Mouse (Mus musculus): ENCODE data around the gene Tpd52l2. TPM values are rescaled to one million over a fixed set of nuclear protein-coding genes. Genes with fewer than 3 reads are reported as not detected.

Gene Tpd52l2
- polyA plus RNA-seq, 1 experiment from 2014 or later: 149 TPM

DNA sequence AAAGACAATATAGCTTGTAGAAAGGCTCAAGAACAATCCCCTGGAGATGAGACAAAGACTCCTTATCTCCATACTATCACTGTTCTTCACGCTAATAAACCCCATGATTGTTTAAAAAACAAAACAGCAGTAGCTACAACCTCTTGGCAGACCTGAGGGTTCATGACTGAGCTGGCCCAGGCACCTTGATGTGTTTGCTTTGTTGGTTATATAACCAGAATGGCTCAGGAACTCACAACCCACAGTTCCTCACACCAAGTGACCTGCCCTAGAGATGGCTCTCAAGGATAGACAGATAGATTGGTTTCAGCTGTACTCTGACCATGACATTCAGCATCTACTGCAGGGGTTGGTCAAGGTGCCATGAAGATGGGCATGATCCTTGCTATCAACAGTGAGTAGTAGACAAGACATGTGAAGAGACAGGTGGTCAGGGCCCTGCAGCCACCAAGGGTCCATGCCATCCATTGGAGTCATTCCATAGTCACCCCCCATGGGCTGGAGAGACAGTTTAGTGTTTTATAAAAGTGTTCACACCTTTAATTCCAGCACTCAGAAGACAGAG is 35.3 kb upstream of the Tpd52l2 start:
- 76% methylated on average over 1 of the region's 1 CpGs for WGBS
- no peak overlapping the region for H3K9ac ChIP-seq (ENCODE audit: low read depth, low read length)
- ATAC-seq (replicated peaks; ENCODE audit: low FRiP score) (no peak), DNase-seq (ENCODE audit: low spot score) (no peak)
- no peaks in the 10 kb centered on the region for H3K9me3 ChIP-seq (ENCODE audit: control insufficient read depth, low read length)
- no peak overlapping the region; the same call in 1 of the 2 replicates for H3K4me2 ChIP-seq
- H3K36me3 ChIP-seq (ENCODE audit: control insufficient read depth, insufficient read depth, low read length): no peaks in the 10 kb centered on the region
- peaks cover 33% of the 10 kb centered on the region for H3K4me1 ChIP-seq (replicated peaks; ENCODE audit: control insufficient read depth, insufficient read depth, low read length)
- no peak overlapping the region for H3K4me3 ChIP-seq (ENCODE audit: low read depth, low read length)
- H3K27me3 ChIP-seq (replicated peaks; ENCODE audit: control insufficient read depth, insufficient read depth, low read length): no peaks in the 10 kb centered on the region
- no peak overlapping the region for H3K27ac ChIP-seq (ENCODE audit: low read depth, low read length)

DNA sequence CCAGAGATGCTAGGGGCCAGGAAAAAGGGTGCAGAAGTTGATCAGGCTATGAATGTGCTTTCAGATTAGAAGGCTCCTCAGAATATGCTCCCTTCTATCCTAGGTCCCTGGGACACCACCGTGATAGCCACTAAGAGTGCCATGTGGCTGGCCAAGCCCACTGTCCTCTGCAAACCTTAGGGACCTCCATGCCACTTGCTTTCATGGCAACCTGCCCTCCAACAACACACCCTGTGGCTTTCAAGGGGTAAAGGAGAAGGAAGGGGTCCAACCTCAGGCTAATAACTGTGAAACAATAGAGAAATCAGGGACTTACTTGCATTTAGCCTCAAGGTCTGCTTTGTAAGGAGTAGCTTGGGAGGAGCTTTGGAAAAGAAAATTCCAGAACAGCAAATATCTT is 34.3 kb upstream of the Tpd52l2 start:
- Histone ChIP-seq H3K27me3 (replicated peaks; ENCODE audit: control insufficient read depth, insufficient read depth, low read length) (no peaks in the 10 kb centered on the region), H3K27ac (ENCODE audit: low read depth, low read length) (no peak overlapping the region), H3K4me1 (replicated peaks; ENCODE audit: control insufficient read depth, insufficient read depth, low read length) (peaks cover 33% of the 10 kb centered on the region), H3K36me3 (ENCODE audit: control insufficient read depth, insufficient read depth, low read length) (no peaks in the 10 kb centered on the region), H3K9me3 (ENCODE audit: control insufficient read depth, low read length) (no peaks in the 10 kb centered on the region), H3K4me3 (ENCODE audit: low read depth, low read length) (no peak overlapping the region; the same call in 1 of the 2 replicates), H3K4me2 (peak overlapping the region; percentile 44), H3K9ac (ENCODE audit: low read depth, low read length) (peak overlapping the region; percentile 31; the same call in 1 of the 2 replicates)
- WGBS: 84% methylated on average over 1 of the region's 1 CpGs
- ATAC-seq (replicated peaks; ENCODE audit: low FRiP score) (no peak), DNase-seq (ENCODE audit: low spot score) (no peak)

DNA sequence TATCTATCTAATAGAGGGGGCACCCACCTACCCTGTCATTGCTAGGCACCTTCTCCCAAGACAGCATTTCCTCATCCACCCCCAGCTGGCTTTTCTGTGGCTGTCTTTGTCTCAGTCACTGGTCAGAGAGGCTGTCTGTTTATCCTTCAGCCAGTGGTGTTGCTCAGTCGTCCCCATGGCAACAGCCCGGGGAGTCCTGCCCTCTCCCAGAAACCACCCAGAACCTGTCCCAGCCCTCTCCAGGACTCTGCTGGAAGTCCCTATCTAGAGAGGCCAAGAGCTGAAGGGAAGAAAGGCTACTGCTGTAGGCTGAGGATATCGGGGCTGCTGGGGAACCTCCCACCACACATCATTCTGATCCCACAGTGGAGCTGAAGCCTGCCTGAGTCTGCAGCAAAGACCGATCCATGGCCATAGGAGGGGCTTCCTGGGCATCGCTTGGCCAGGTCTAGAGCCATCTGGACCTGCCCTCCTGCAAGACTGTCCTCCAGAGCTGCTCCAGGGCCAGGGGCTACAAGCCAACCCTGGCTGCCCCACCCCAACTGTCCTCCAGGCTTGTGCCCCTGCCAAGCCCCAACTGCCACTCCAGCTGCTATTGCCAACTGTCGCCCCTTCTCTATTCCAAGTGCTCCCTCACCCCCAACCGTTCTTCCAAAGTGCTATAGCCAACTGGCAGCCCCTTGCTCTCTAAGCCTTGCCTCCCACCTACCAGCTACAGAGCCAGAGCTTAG is 33.8 kb upstream of the Tpd52l2 start:
- Histone ChIP-seq H3K36me3 (ENCODE audit: control insufficient read depth, insufficient read depth, low read length) (no peaks in the 10 kb centered on the region), H3K4me1 (replicated peaks; ENCODE audit: control insufficient read depth, insufficient read depth, low read length) (peaks cover 31% of the 10 kb centered on the region), H3K4me3 (ENCODE audit: low read depth, low read length) (no peak overlapping the region), H3K27me3 (replicated peaks; ENCODE audit: control insufficient read depth, insufficient read depth, low read length) (no peaks in the 10 kb centered on the region), H3K9ac (ENCODE audit: low read depth, low read length) (peak overlapping the region; percentile 35), H3K9me3 (ENCODE audit: control insufficient read depth, low read length) (no peaks in the 10 kb centered on the region), H3K27ac (ENCODE audit: low read depth, low read length) (peak overlapping the region; percentile 15; the same call in 1 of the 2 replicates), H3K4me2 (peak overlapping the region; percentile 44)
- peak; percentile 70 for DNase-seq (ENCODE audit: low spot score)
- ATAC-seq (replicated peaks; ENCODE audit: low FRiP score): peak; percentile 48
- 35% methylated on average over 7 of the region's 7 CpGs for WGBS

DNA sequence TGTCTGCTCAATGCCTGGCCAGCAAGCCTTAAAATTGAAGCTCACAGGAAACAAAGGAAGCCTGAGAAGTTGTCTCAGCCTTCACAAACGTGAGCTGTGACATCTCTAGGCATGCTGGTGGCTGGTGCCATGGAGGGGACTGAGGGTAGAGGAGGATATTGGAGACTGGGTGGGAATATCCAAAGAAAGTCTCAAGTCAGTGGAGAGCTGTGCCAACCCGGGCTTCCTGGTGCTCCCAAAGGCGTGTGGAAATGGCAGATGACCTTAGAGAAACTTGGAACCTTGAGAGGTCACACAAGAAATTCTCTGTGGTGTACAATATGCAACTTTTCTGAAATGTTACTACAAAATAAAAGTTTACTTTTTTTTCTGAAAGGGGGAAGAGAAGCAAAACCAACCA is 31.5 kb upstream of the Tpd52l2 start:
- H3K9me3 ChIP-seq (ENCODE audit: control insufficient read depth, low read length): no peaks in the 10 kb centered on the region
- ATAC-seq (replicated peaks; ENCODE audit: low FRiP score) (no peak), DNase-seq (ENCODE audit: low spot score) (no peak)
- H3K27ac ChIP-seq (ENCODE audit: low read depth, low read length): no peak overlapping the region
- peaks cover 30% of the 10 kb centered on the region for H3K4me1 ChIP-seq (replicated peaks; ENCODE audit: control insufficient read depth, insufficient read depth, low read length)
- H3K4me3 ChIP-seq (ENCODE audit: low read depth, low read length): no peak overlapping the region
- H3K9ac ChIP-seq (ENCODE audit: low read depth, low read length): no peak overlapping the region
- no peaks in the 10 kb centered on the region for H3K27me3 ChIP-seq (replicated peaks; ENCODE audit: control insufficient read depth, insufficient read depth, low read length)
- 57% methylated on average over 3 of the region's 3 CpGs for WGBS
- H3K36me3 ChIP-seq (ENCODE audit: control insufficient read depth, insufficient read depth, low read length): no peaks in the 10 kb centered on the region
- no peak overlapping the region for H3K4me2 ChIP-seq

DNA sequence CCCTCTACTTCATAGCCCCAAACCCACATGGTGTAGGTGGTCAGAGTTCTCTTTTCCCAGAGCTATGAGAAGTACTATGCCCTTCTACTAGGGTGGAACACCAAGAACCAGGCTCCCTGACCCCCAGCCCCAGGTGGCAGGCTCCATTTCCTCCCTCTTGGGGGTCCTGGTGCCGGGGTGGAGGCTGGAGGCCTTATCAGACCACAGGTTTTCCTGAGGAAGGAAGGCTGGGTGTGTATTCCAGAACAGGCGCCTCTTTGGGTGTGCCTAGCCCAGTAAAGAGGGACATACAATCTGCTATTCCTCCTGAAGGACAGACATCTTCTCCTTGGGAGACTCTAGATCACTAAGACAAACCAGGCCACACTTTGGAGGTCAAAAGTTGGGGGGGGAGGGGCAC is 26.7 kb upstream of the Tpd52l2 start:
- H3K9ac ChIP-seq (ENCODE audit: low read depth, low read length): no peak overlapping the region
- H3K27ac ChIP-seq (ENCODE audit: low read depth, low read length): 0 out of 2 replicates have a peak overlapping the region, but pooled peaks have one; percentile 19
- no peaks in the 10 kb centered on the region for H3K9me3 ChIP-seq (ENCODE audit: control insufficient read depth, low read length)
- H3K27me3 ChIP-seq (replicated peaks; ENCODE audit: control insufficient read depth, insufficient read depth, low read length): no peaks in the 10 kb centered on the region
- ATAC-seq (replicated peaks; ENCODE audit: low FRiP score) (no peak), DNase-seq (ENCODE audit: low spot score) (no peak)
- no peak overlapping the region; the same call in 1 of the 2 replicates for H3K4me2 ChIP-seq
- H3K4me3 ChIP-seq (ENCODE audit: low read depth, low read length): no peak overlapping the region
- H3K4me1 ChIP-seq (replicated peaks; ENCODE audit: control insufficient read depth, insufficient read depth, low read length): peaks cover 13% of the 10 kb centered on the region
- WGBS: 39% methylated on average over 2 of the region's 2 CpGs
- H3K36me3 ChIP-seq (ENCODE audit: control insufficient read depth, insufficient read depth, low read length): no peaks in the 10 kb centered on the region

DNA sequence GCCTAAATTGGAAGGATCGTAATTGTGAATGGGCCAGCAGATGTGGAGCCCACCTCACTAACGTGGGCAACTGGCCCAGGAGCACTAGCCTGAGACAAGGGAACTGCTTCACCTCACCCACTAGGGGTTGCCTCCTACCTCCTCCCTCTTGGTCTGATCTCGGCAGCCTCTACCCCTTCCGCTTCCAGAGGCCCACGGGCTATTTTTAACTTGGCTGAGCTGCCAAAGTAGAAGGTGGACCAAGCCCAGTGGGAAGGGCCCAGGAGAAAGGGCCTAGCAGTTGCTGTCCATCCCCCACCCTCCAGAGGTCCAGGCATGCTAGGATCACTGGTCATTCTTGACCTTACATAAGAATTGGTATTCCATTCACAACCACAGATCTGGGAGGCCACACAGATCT is 25.7 kb upstream of the Tpd52l2 start:
- WGBS: 34% methylated on average over 5 of the region's 5 CpGs
- peak; percentile 43; the same call in 1 of the 2 replicates for ATAC-seq (replicated peaks; ENCODE audit: low FRiP score)

DNA sequence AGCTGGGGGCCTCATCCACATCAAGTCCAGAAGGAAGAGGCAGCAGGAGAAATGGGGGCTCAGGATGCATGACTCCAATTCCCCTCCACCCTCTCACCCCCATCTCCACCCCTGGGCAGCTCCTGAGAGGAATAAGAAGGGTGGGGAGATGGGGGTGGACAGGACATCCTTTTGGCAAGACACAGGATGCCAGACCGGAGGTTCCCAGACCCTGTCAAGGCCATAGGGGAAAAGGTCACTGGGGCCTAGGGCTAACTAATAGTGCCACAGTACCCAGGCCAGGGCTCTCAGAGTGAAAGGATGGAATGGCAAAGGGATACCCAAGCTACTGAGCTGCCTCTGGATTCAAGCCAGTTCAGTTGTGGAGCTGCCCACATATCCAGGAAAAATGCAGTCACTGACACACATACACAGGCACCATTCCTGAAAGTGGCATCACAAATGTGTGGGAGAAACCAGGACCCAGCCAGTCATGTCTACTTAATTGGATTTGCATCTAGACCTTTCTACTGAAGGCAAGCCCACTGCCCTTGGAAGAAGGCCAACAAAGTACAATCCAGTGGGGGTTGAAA is 24.6 kb upstream of the Tpd52l2 start:
- Histone ChIP-seq H3K9ac (ENCODE audit: low read depth, low read length) (no peak overlapping the region), H3K27ac (ENCODE audit: low read depth, low read length) (no peak overlapping the region), H3K4me1 (replicated peaks; ENCODE audit: control insufficient read depth, insufficient read depth, low read length) (peaks cover 13% of the 10 kb centered on the region), H3K36me3 (ENCODE audit: control insufficient read depth, insufficient read depth, low read length) (no peaks in the 10 kb centered on the region), H3K4me3 (ENCODE audit: low read depth, low read length) (no peak overlapping the region), H3K27me3 (replicated peaks; ENCODE audit: control insufficient read depth, insufficient read depth, low read length) (no peaks in the 10 kb centered on the region), H3K9me3 (ENCODE audit: control insufficient read depth, low read length) (no peaks in the 10 kb centered on the region), H3K4me2 (no peak overlapping the region)
- DNase-seq (ENCODE audit: low spot score) (no peak), ATAC-seq (replicated peaks; ENCODE audit: low FRiP score) (no peak)
- 69% methylated on average over 1 of the region's 1 CpGs for WGBS

More for the DNA sequence above, 25.7 kb upstream of the Tpd52l2 start:
- H3K27ac ChIP-seq (ENCODE audit: low read depth, low read length): no peak overlapping the region
- no peak overlapping the region for H3K4me3 ChIP-seq (ENCODE audit: low read depth, low read length)
- no peaks in the 10 kb centered on the region for H3K9me3 ChIP-seq (ENCODE audit: control insufficient read depth, low read length)
- no peaks in the 10 kb centered on the region for H3K27me3 ChIP-seq (replicated peaks; ENCODE audit: control insufficient read depth, insufficient read depth, low read length)
- no peaks in the 10 kb centered on the region for H3K36me3 ChIP-seq (ENCODE audit: control insufficient read depth, insufficient read depth, low read length)
- H3K4me1 ChIP-seq (replicated peaks; ENCODE audit: control insufficient read depth, insufficient read depth, low read length): peaks cover 13% of the 10 kb centered on the region
- DNase-seq (ENCODE audit: low spot score): no peak
- peak overlapping the region; percentile 6; the same call in 1 of the 2 replicates for H3K4me2 ChIP-seq
- peak overlapping the region; percentile 25; the same call in 1 of the 2 replicates for H3K9ac ChIP-seq (ENCODE audit: low read depth, low read length)

DNA sequence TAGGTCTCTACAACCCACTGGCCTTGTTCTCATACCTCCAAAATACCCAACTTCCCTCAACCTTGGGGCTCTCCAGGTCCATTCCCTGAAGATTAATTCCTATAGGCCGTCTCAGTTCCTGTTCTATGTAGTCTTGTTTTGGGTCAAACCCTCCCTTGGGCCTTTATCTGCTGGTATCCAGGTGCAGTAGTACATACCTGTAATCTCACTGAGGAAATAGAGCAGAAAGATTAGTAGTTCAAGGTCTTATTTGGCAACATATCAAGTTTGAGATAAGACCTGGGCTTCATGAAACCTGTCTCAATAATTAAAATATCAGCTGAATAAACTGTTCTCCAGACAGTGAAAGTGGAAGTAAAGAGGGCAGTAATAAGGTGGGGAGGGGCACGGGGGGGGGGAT is 13.8 kb upstream of the Tpd52l2 start:
- H3K27ac ChIP-seq (ENCODE audit: low read depth, low read length): no peak overlapping the region
- WGBS: 38% methylated on average over 2 of the region's 2 CpGs
- H3K9me3 ChIP-seq (ENCODE audit: control insufficient read depth, low read length): no peaks in the 10 kb centered on the region
- H3K4me2 ChIP-seq: peak overlapping the region; percentile 35
- H3K27me3 ChIP-seq (replicated peaks; ENCODE audit: control insufficient read depth, insufficient read depth, low read length): no peaks in the 10 kb centered on the region
- ATAC-seq (replicated peaks; ENCODE audit: low FRiP score) (no peak), DNase-seq (ENCODE audit: low spot score) (no peak)
- H3K9ac ChIP-seq (ENCODE audit: low read depth, low read length): peak overlapping the region; percentile 51; the same call in 1 of the 2 replicates
- H3K36me3 ChIP-seq (ENCODE audit: control insufficient read depth, insufficient read depth, low read length): no peaks in the 10 kb centered on the region
- no peak overlapping the region for H3K4me3 ChIP-seq (ENCODE audit: low read depth, low read length)
- peaks cover 44% of the 10 kb centered on the region for H3K4me1 ChIP-seq (replicated peaks; ENCODE audit: control insufficient read depth, insufficient read depth, low read length)
